Mouse (Mus musculus): Measurements from ENCODE around the gene Pawr.

The Pawr gene

GRCm38 (mm10) chr10:108446041-108446931, 114.4 kb downstream of the Pawr start:
- no peak for DNase-seq

- DNase-seq = no peak
Observed at GRCm38 (mm10) chr10:108447211-108447610, 115.3 kb downstream of the Pawr start.

- DNase-seq = no peak
Observed at GRCm38 (mm10) chr10:108448421-108448820, 116.5 kb downstream of the Pawr start.

- DNase-seq = no peak
Observed at GRCm38 (mm10) chr10:108450401-108450800, 118.5 kb downstream of the Pawr start.

- no peak for DNase-seq
Observed at GRCm38 (mm10) chr10:108451516-108451915, 119.6 kb downstream of the Pawr start.

GRCm38 (mm10) chr10:108452421-108452820, 120.5 kb downstream of the Pawr start:
- DNase-seq = no peak

GRCm38 (mm10) chr10:108453561-108453960, 121.6 kb downstream of the Pawr start:
- no peak for DNase-seq

GRCm38 (mm10) chr10:108454691-108455117, 122.8 kb downstream of the Pawr start:
- peak; percentile 64 for DNase-seq

GRCm38 (mm10) chr10:108455204-108455603, 123.3 kb downstream of the Pawr start:
- no peak for DNase-seq

GRCm38 (mm10) chr10:108455883-108456282, 124.0 kb downstream of the Pawr start:
- no peak for DNase-seq

- DNase-seq = no peak
Observed at GRCm38 (mm10) chr10:108457054-108457453, 125.1 kb downstream of the Pawr start.

- no peak for DNase-seq
Observed at GRCm38 (mm10) chr10:108461862-108462261, 129.9 kb downstream of the Pawr start.
